Comparison of ENCODE assay signal across 7 mouse cellular contexts in genomic region chr4:43045659-43046302, GRCm38 (mm10). TPM values are rescaled to one million over a fixed set of nuclear protein-coding genes. Genes with fewer than 3 reads are reported as not detected.
DNase-seq lines count a peak whose midpoint lies in the region; ATAC-seq lines count a peak whose summit lies in the region.

Fam214b (minus strand) TSS chr4:43046220.

- H3K27me3 ChIP-seq in intestine, embryonic 15.5 days (replicated peaks): no peaks in the 10 kb centered on the region
- no peaks in the 10 kb centered on the region for H3K27me3 ChIP-seq in midbrain, embryonic 10.5 days (ENCODE audit: low read depth, poor library complexity, severe bottlenecking)

- no peaks in the 10 kb centered on the region for H3K9me3 ChIP-seq in intestine, embryonic 15.5 days
- H3K9me3 ChIP-seq in midbrain, embryonic 10.5 days (replicated peaks): no peaks in the 10 kb centered on the region

- intact Hi-C loops in gastrocnemius, postnatal 36 days (cut with DNase I): loop anchor here (2.0 to 5.0 kb wide), 2 partner anchors 69 to 377 kb away; no protein-coding TSS in a partner anchor
- intact Hi-C loops in left cerebral cortex, postnatal 25 days (cut with DNase I): loop anchor here (5.0 kb wide), 3 partner anchors 72 to 377 kb away; no protein-coding TSS in a partner anchor

- H3K4me2 ChIP-seq in intestine, embryonic 15.5 days (replicated peaks): peak within 1 kb of the TSS; percentile 76

- WGBS in intestine, embryonic 15.5 days: under 1% methylated on average over 33 of the region's 33 CpGs
- WGBS in midbrain, embryonic 10.5 days: under 1% methylated on average over 33 of the region's 33 CpGs

- no peaks in the 10 kb centered on the region for H3K36me3 ChIP-seq in intestine, embryonic 15.5 days
- peaks cover 5% of the 10 kb centered on the region; the same call in 1 of the 2 replicates for H3K36me3 ChIP-seq in midbrain, embryonic 10.5 days

- peak within 1 kb of the TSS; percentile 52 for H3K4me3 ChIP-seq in intestine, embryonic 15.5 days (replicated peaks)
- H3K4me3 ChIP-seq in midbrain, embryonic 10.5 days: peak within 1 kb of the TSS; percentile 75

- peak within 1 kb of the TSS; percentile 47 for H3K9ac ChIP-seq in intestine, embryonic 15.5 days

- peak; percentile 96 for ATAC-seq in intestine, embryonic 15.5 days

- H3K4me1 ChIP-seq in intestine, embryonic 15.5 days (replicated peaks): peaks cover 13% of the 10 kb centered on the region
- H3K4me1 ChIP-seq in midbrain, embryonic 10.5 days: peaks cover 59% of the 10 kb centered on the region

- H3K27ac ChIP-seq in intestine, embryonic 15.5 days: peak within 1 kb of the TSS; percentile 52; the same call in 1 of the 2 replicates
- peak within 1 kb of the TSS; percentile 96 for H3K27ac ChIP-seq in midbrain, embryonic 10.5 days (replicated peaks)

- DNase-seq in adrenal gland, adult 2 months: peak; percentile 99
- DNase-seq in embryo, embryonic 11.5 days (ENCODE audit: low read depth, low spot score): peak; percentile 98
- DNase-seq in gastrocnemius, postnatal 36 days: peak; percentile 99
- DNase-seq in left cerebral cortex, postnatal 25 days (ENCODE audit: low spot score in 2 of 2): peak; percentile 87 to 96
- DNase-seq in midbrain, embryonic 10.5 days (ENCODE audit: low spot score): peak; percentile 100
- peak; percentile 93 for DNase-seq in right cerebral cortex, postnatal 4 days

RNA-seq across cellular contexts. Expression of gene Fam214b, which starts in this region (rescaled TPM):
- total RNA-seq in adrenal gland, adult 2 months (2021): 10 to 100 TPM; 51.5 TPM
- polyA plus RNA-seq in adrenal gland, adult 2 months (2012; rRNA removed): 42.1 and 43.5 TPM in 2 replicates
- 10 to 100 TPM; 22.1 to 30.6 TPM for total RNA-seq in gastrocnemius, postnatal 36 days (2021)
- 7.8 and 7.9 TPM in 2 replicates for polyA plus RNA-seq in intestine, embryonic 15.5 days (2015; fragmentation: Nextera tagmentation; extraction: Ambion mirVana)
- total RNA-seq in left cerebral cortex, postnatal 25 days (2021): 10 to 100 TPM; 31.7 to 32.4 TPM
- 27.4 and 40.4 TPM in 2 replicates for polyA plus RNA-seq in midbrain, embryonic 10.5 days (2016; fragmentation: Nextera tagmentation; extraction: Ambion mirVana)

Comparison
In these comparisons a context has a peak if more than half of its experiments do, and no peak if none do; other contexts are left out.
1. Peak in every context shown above with its lines: DNase-seq, ATAC-seq, H3K4me3 ChIP-seq and H3K27ac ChIP-seq.